Mouse (Mus musculus) midbrain, embryonic 11.5 days (tissue): ENCODE results near the gene Pigv. TPM values are rescaled to one million over a fixed set of nuclear protein-coding genes. Genes with fewer than 3 reads are reported as not detected.
"Not testable (repeated sequence)": the region's sequence is repeated elsewhere in the genome, so short reads cannot be mapped to it uniquely, and the experiment has no call there.

Experiments used
- ATAC-seq: fragments of 200-750 bp; cut with Nextera tagmentation; 2 replicates; pipeline ENCODE4 v1.8.0; 2017; ENCODE audit warnings: moderate TSS enrichment, moderate library complexity; ENCODE audit not compliant: low FRiP score
- DNase-seq: peaks from one replicate; pipeline ENCODE4 v3.0.0; 2015; ENCODE audit warnings: low spot score; ENCODE audit errors: missing footprints
- H3K27ac ChIP-seq: fragments of 300-500 bp; sonication (generic); 2 replicates; pipeline ENCODE4 v1.5.1; 2014; ENCODE audit warnings: low read depth, low read length
- H3K27me3 ChIP-seq: fragments of 300-500 bp; sonication (generic); 2 replicates; pipeline ENCODE4 v1.6.1; 2014; ENCODE audit warnings: mild to moderate bottlenecking, low read length, moderate library complexity, mixed read lengths; ENCODE audit not compliant: control insufficient read depth, insufficient read depth
- H3K36me3 ChIP-seq: fragments of 300-500 bp; sonication (generic); 2 replicates; pipeline ENCODE4 v1.6.1; 2014; ENCODE audit warnings: mild to moderate bottlenecking, low read length, moderate library complexity, mixed read lengths; ENCODE audit not compliant: control insufficient read depth, insufficient read depth
- H3K4me1 ChIP-seq: fragments of 300-500 bp; sonication (generic); 2 replicates; pipeline ENCODE4 v1.6.1; 2014; ENCODE audit warnings: low read length; ENCODE audit not compliant: control insufficient read depth, insufficient read depth
- H3K4me2 ChIP-seq: fragments of 300-500 bp; sonication (generic); 2 replicates; pipeline ENCODE4 v1.6.1; 2014; ENCODE audit warnings: mild to moderate bottlenecking, moderate library complexity
- H3K4me3 ChIP-seq: fragments of 300-500 bp; sonication (generic); 2 replicates; pipeline ENCODE4 v1.5.1; 2014; ENCODE audit warnings: low read depth, low read length
- H3K9ac ChIP-seq: fragments of 300-500 bp; sonication (generic); 2 replicates; pipeline ENCODE4 v1.6.1; 2014; ENCODE audit warnings: low read length
- H3K9me3 ChIP-seq: fragments of 300-500 bp; sonication (generic); 2 replicates; pipeline ENCODE4 v1.6.1; 2016; ENCODE audit warnings: low read length; ENCODE audit not compliant: control insufficient read depth
- WGBS: fragments of 180-500 bp; shearing (Covaris S2); extraction: QIAGEN DNeasy Blood & Tissue Kit; methylation state at CpG from one replicate; pipeline ENCODE4 v1.1.7; 2014; 5-methylcytosine and 5-hydroxymethylcytosine counted together
- polyA plus RNA-seq: library from polyadenylated mRNA; unstranded; fragments of >200 nt; fragmentation: Nextera tagmentation; extraction: Ambion mirVana; gene quantifications from 2 replicates; pipeline ENCODE4 v1.2.1, GENCODE M21; 2014

Pigv gene
- polyA plus RNA-seq, 1 experiment from 2014 or later: 12.4 TPM

DNA sequence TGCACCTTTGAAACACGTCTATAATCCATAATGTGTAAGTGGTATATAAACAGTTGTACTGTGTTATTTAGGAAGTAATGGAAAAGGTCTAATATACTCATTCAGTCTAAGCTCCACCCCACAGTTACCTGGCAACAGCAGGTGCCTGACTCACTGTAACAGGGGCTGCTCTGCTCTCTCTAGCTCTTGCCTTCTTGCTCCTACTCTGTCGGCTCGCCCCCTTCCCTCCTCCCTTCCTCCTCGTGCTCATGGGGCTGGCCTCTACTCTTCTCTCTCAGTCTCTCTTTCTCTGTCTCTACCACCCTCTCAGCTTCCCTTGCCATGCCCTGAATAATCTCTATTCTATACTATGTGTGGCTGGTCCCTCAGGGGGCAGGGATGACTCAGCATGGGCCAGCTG is 15.4 kb downstream of the Pigv start:
- ATAC-seq (no peak), DNase-seq (no peak)
- no peaks in the 10 kb centered on the region for H3K36me3 ChIP-seq
- peaks cover 9% of the 10 kb centered on the region for H3K4me1 ChIP-seq
- H3K9ac ChIP-seq: no peak overlapping the region
- no peaks in the 10 kb centered on the region for H3K27me3 ChIP-seq
- no peak overlapping the region for H3K27ac ChIP-seq
- no peak overlapping the region for H3K4me2 ChIP-seq
- H3K4me3 ChIP-seq: no peak overlapping the region
- H3K9me3 ChIP-seq: no peaks in the 10 kb centered on the region
- WGBS: 18% methylated on average over 4 of the region's 4 CpGs

DNA sequence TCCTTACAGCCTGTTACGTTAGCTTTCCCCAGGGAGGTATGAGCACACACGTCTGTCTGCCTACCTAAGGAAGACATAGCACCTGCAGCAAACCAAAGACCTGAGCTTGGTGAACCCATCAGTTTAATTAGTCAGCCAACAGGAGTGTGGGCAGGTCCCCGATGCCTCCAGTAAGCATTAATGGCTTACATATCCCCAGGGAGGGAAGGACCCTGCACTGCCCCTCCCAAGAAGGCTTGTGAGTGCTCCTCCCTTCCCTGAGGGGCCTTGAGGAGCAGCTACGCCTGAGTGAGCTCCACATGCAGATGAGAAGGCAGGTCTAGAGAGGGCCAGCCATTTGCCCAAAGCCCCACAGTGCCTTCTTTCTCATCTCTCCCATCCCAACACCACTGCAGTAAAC is 16.2 kb downstream of the Pigv start:
- H3K9me3 ChIP-seq: no peaks in the 10 kb centered on the region
- H3K27ac ChIP-seq: no peak overlapping the region
- H3K4me2 ChIP-seq: no peak overlapping the region
- H3K4me3 ChIP-seq: no peak overlapping the region
- H3K36me3 ChIP-seq: no peaks in the 10 kb centered on the region
- H3K27me3 ChIP-seq: no peaks in the 10 kb centered on the region
- no peak for DNase-seq
- H3K9ac ChIP-seq: no peak overlapping the region
- no peak for ATAC-seq
- peaks cover 9% of the 10 kb centered on the region for H3K4me1 ChIP-seq
- 50% methylated on average over 4 of the region's 4 CpGs for WGBS

DNA sequence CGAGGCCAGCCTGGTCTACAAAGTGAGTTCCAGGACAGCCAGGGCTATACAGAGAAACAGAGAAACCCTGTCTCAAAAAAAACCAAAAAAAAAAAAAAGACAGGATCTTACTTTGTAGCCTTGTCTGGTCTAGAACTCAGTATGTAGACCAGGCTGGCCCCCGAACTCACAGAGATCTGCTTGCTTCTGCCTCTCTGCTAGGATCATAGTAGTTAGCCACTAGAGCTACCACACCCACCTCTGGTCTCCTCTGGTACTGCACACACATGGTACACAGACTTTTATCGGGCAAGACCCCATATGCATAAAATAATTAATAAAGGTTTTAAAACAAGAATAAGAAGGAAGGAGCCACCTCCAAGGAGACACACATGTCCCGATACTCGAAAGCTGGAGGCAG is 18.4 kb downstream of the Pigv start:
- H3K27ac ChIP-seq, H3K4me3 ChIP-seq, H3K36me3 ChIP-seq, H3K9me3 ChIP-seq, H3K4me1 ChIP-seq, ATAC-seq, H3K9ac ChIP-seq, DNase-seq, H3K4me2 ChIP-seq, H3K27me3 ChIP-seq: not testable (repeated sequence)
- 97% methylated on average over 5 of the region's 5 CpGs for WGBS

DNA sequence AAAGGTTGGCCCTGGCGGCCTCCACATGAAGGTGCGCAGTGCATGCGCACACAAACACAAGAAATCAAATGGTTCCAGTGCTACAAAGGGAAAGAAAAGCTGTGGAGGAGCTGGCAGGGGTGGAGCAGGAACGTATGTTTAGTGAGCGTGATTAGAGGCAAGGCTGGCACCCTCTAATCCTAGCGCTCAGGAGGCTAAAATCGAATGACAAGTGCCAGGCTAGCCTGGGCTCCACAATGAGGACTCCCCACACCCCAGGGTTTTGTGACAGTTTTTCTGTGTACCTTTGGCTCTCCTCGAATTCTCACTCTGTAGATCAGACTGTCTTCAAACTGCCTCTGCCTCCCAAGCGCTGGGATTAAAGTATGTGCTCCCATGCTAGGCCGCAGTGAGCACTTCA is 19.7 kb downstream of the Pigv start:
- H3K27ac ChIP-seq: no peak overlapping the region
- no peaks in the 10 kb centered on the region for H3K4me1 ChIP-seq
- no peak overlapping the region for H3K4me3 ChIP-seq
- no peak overlapping the region for H3K9ac ChIP-seq
- H3K36me3 ChIP-seq: no peaks in the 10 kb centered on the region
- H3K4me2 ChIP-seq: no peak overlapping the region
- no peak for ATAC-seq
- H3K9me3 ChIP-seq: no peaks in the 10 kb centered on the region
- DNase-seq: peak; percentile 82
- H3K27me3 ChIP-seq: no peaks in the 10 kb centered on the region
- WGBS: 77% methylated on average over 10 of the region's 10 CpGs

DNA sequence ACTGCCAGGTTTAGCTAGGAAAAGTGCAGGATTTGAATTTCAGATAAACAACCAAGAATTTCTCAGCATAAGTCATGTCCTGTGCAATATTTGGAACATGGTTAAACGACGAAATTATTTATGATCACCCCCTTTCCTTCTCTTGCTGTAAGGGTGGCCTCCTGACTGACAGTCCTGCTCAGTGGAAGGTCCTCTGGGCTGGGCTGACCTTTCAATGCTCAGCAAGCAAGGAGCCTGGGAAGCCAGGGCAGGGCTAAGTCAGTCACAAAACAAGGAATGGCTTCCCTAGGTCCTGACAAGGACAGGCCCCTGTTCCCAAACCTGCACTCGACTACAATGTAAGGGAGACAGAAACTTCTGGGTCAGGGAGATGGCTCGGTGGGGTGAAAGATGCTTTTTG is 20.5 kb downstream of the Pigv start:
- Histone ChIP-seq H3K4me3 (no peak overlapping the region), H3K27ac (no peak overlapping the region), H3K9ac (no peak overlapping the region), H3K4me1 (no peaks in the 10 kb centered on the region), H3K4me2 (no peak overlapping the region), H3K36me3 (no peaks in the 10 kb centered on the region), H3K27me3 (no peaks in the 10 kb centered on the region), H3K9me3 (no peaks in the 10 kb centered on the region)
- ATAC-seq (no peak), DNase-seq (no peak)
- WGBS: 73% methylated on average over 4 of the region's 4 CpGs

DNA sequence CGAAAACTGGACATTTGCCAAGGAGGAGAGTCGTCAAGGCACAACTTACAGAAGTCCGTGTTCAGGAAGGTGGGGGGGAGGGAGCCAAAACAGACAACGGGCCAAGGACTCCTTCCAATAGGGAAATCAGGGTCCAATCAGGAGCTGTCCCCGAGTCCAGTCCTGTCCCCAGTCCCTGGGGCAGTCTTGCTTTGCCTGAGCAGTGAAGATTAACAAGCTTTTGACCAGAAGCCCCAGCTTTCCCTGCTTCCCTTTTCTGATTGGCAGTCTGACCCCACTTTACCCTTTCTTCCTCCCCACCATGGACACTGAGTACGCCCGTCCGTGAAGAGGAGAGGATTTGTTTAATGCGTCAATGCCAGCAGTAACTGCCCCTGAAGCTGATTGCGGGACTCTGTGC is 21.0 kb downstream of the Pigv start:
- H3K4me3 ChIP-seq: no peak overlapping the region
- no peak overlapping the region for H3K9ac ChIP-seq
- ATAC-seq (no peak), DNase-seq (no peak)
- H3K9me3 ChIP-seq: no peaks in the 10 kb centered on the region
- H3K36me3 ChIP-seq: no peaks in the 10 kb centered on the region
- H3K27ac ChIP-seq: no peak overlapping the region
- no peaks in the 10 kb centered on the region for H3K27me3 ChIP-seq
- H3K4me1 ChIP-seq: no peaks in the 10 kb centered on the region
- 61% methylated on average over 10 of the region's 10 CpGs for WGBS
- H3K4me2 ChIP-seq: no peak overlapping the region

DNA sequence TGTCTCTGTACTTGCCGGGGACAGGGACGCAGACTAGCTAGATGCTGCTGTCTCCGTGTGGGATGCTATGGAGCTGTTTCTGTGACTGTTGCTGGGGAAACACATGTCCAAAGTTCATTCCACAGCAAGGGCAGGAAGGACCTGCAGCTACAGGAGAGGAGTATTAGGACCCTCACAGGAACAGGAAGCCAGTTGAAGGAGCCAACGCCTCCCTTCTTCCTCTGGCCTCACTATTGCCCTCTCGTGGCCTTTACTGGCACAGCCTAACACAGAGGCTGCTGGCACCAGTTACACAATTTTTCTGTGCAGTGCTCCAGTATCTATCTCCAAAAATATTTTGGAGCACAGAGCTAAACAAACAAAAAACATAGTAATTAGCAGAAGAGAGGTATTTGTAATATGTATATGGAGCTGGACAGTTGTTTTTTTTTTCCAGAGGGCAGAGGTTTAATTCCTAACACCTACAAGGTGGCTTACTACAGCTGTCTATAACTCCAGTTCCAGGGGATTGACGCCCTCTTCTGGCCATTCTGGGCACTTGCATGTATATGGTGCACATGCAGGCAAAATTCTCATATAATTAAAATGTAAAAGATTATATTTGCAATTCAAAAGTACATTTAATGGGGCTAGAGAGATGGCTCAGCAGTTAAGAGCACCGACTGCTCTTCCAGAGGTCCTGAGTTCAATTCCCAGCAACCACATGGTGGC is 22.3 kb downstream of the Pigv start, which contains the start of gene Zdhhc18:
Gene Zdhhc18, minus strand, starts transcription at position 166 of the 711 bp plus-strand sequence.
- ATAC-seq (no peak), DNase-seq (peak; percentile 98)
- Histone ChIP-seq H3K4me1 (no peaks in the 10 kb centered on the region), H3K9ac (peak within 1 kb of the TSS; percentile 42; the same call in 1 of the 2 replicates), H3K27ac (no peak within 1 kb of the TSS), H3K27me3 (no peaks in the 10 kb centered on the region), H3K4me3 (no peak within 1 kb of the TSS), H3K36me3 (no peaks in the 10 kb centered on the region), H3K4me2 (peak within 1 kb of the TSS; percentile 36), H3K9me3 (no peaks in the 10 kb centered on the region)
- WGBS: 42% methylated on average over 7 of the region's 7 CpGs

DNA sequence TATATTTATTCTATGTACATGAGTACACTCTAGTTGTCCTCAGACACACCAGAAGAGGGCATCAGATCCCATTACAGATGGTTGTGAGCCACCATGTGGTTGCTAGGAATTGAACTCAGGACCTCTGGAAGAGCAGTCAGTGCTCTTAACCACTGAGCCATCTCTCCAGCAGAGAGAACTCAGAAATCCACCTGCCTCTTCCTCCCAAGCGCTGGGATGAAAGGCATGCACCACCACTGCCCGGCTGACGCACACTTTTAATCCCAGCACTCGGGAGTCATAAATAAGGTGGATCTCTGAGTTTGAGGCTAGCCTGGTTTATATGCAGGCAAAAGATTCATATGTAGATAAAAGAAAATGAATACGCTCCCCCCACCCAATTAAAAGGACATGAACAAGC is 23.0 kb downstream of the Pigv start:
- not testable (repeated sequence) for H3K9me3 ChIP-seq, DNase-seq, H3K27me3 ChIP-seq, H3K36me3 ChIP-seq, H3K4me1 ChIP-seq, H3K27ac ChIP-seq, H3K4me3 ChIP-seq, ATAC-seq
- H3K9ac ChIP-seq: peak overlapping the region; percentile 42; the same call in 1 of the 2 replicates
- WGBS: 88% methylated on average over 5 of the region's 5 CpGs
- peak overlapping the region; percentile 36; the same call in 1 of the 2 replicates for H3K4me2 ChIP-seq

DNA sequence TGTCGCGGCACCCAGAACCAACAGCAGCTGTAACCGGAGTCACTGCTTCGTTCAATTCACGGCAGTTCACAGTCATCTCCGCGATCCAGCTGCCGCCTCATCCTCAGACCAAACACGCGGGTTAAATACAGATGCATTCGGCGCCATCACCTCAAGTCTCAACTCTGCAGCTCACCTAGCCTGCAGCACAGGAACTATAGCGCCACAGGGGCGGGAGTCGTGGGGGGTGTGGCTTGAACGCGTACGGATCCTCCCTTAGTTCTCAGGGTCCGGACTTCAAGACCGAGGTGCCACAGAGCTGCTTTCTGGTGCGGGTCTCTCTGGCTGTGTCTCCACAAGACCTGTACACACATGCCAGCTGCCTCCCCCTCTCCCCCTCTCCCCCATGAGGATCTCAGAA is 26.8 kb downstream of the Pigv start:
- WGBS: 42% methylated on average over 21 of the region's 21 CpGs
- no peaks in the 10 kb centered on the region for H3K27me3 ChIP-seq

More for the DNA sequence above, 26.8 kb downstream of the Pigv start:
- Histone ChIP-seq H3K9me3 (no peaks in the 10 kb centered on the region; the same call in 1 of the 2 replicates), H3K4me2 (no peak overlapping the region), H3K9ac (no peak overlapping the region), H3K27ac (no peak overlapping the region), H3K4me1 (no peaks in the 10 kb centered on the region), H3K4me3 (no peak overlapping the region), H3K36me3 (no peaks in the 10 kb centered on the region)
- DNase-seq (no peak), ATAC-seq (no peak)
